Mouse (Mus musculus): ENCODE measurements around the gene H2-Q7. TPM values are rescaled to one million over a fixed set of nuclear protein-coding genes. Genes with fewer than 3 reads are reported as not detected.

H2-Q7 gene
- polyA plus RNA-seq, 1 experiment from 2014 or later = 2.4 TPM

GRCm38 (mm10) chr17:35490320-35490719, 51.4 kb downstream of the H2-Q7 start:
- no peak for ATAC-seq (ENCODE audit: low FRiP score)
- Histone ChIP-seq H3K4me3 (no peak overlapping the region), H3K36me3 (no peaks in the 10 kb centered on the region), H3K9ac (no peak overlapping the region), H3K4me2 (no peak overlapping the region), H3K4me1 (replicated peaks) (peaks cover 7% of the 10 kb centered on the region; the same call in 1 of the 2 replicates), H3K27me3 (no peaks in the 10 kb centered on the region), H3K9me3 (no peaks in the 10 kb centered on the region), H3K27ac (0 out of 2 replicates have a peak overlapping the region, but pooled peaks have one; percentile 0)
- WGBS = 53% methylated on average over 5 of the region's 5 CpGs

Other genes with a start within 250 kb of the H2-Q7 start
- gene Ltb, start 244.7 kb upstream of the H2-Q7 start, polyA plus RNA-seq (2015; fragmentation: Nextera tagmentation; extraction: Ambion mirVana) = 0.44 and 0.52 TPM in 2 replicates
- gene Tnf, start 237.1 kb upstream of the H2-Q7 start, polyA plus RNA-seq (2015; fragmentation: Nextera tagmentation; extraction: Ambion mirVana) = not detected in 2 replicates
- 0.23 and 0.27 TPM in 2 replicates for gene Lta, start 233.8 kb upstream of the H2-Q7 start, polyA plus RNA-seq (2015; fragmentation: Nextera tagmentation; extraction: Ambion mirVana)
- 0.57 and 0.83 TPM in 2 replicates for gene Gm16181, start 218.3 kb upstream of the H2-Q7 start, polyA plus RNA-seq (2015; fragmentation: Nextera tagmentation; extraction: Ambion mirVana)
- gene Atp6v1g2, start 205.5 kb upstream of the H2-Q7 start, polyA plus RNA-seq (2015; fragmentation: Nextera tagmentation; extraction: Ambion mirVana) = 52.4 and 54.2 TPM in 2 replicates
- gene Nfkbil1, start 203.4 kb upstream of the H2-Q7 start, polyA plus RNA-seq (2015; fragmentation: Nextera tagmentation; extraction: Ambion mirVana) = 8.4 and 10.8 TPM in 2 replicates
- gene Ddx39b, start 197.4 kb upstream of the H2-Q7 start, polyA plus RNA-seq (2015; fragmentation: Nextera tagmentation; extraction: Ambion mirVana) = 391 and 410 TPM in 2 replicates
- 73.4 and 73.6 TPM in 2 replicates for gene H2-D1, start 176.4 kb upstream of the H2-Q7 start, polyA plus RNA-seq (2015; fragmentation: Nextera tagmentation; extraction: Ambion mirVana)
- gene H2-Q1, start 118.8 kb upstream of the H2-Q7 start, polyA plus RNA-seq (2015; fragmentation: Nextera tagmentation; extraction: Ambion mirVana) = 0.14 and 0.30 TPM in 2 replicates
- gene H2-Q2, start 96.9 kb upstream of the H2-Q7 start, polyA plus RNA-seq (2015; fragmentation: Nextera tagmentation; extraction: Ambion mirVana) = 0.68 and 1.0 TPM in 2 replicates
- gene H2-Q4, start 59.5 kb upstream of the H2-Q7 start, polyA plus RNA-seq (2015; fragmentation: Nextera tagmentation; extraction: Ambion mirVana) = 1.0 and 1.2 TPM in 2 replicates
- gene H2-Q6, start 14.3 kb upstream of the H2-Q7 start, polyA plus RNA-seq (2015; fragmentation: Nextera tagmentation; extraction: Ambion mirVana) = 0.30 and 0.34 TPM in 2 replicates
- 0.10 and 0.23 TPM in 2 replicates for gene H2-Q10, start 30.9 kb downstream of the H2-Q7 start, polyA plus RNA-seq (2015; fragmentation: Nextera tagmentation; extraction: Ambion mirVana)
- not detected in 2 replicates for gene Pou5f1, start 66.9 kb downstream of the H2-Q7 start, polyA plus RNA-seq (2015; fragmentation: Nextera tagmentation; extraction: Ambion mirVana)
- 14.9 and 15.4 TPM in 2 replicates for gene Tcf19, start 77.7 kb downstream of the H2-Q7 start, polyA plus RNA-seq (2015; fragmentation: Nextera tagmentation; extraction: Ambion mirVana)
- 6.3 and 7.6 TPM in 2 replicates for gene Cchcr1, start 77.9 kb downstream of the H2-Q7 start, polyA plus RNA-seq (2015; fragmentation: Nextera tagmentation; extraction: Ambion mirVana)
- 0.68 and 1.4 TPM in 2 replicates for gene Psors1c2, start 94.0 kb downstream of the H2-Q7 start, polyA plus RNA-seq (2015; fragmentation: Nextera tagmentation; extraction: Ambion mirVana)
- 0.12 and 0.14 TPM in 2 replicates for gene Cdsn, start 113.0 kb downstream of the H2-Q7 start, polyA plus RNA-seq (2015; fragmentation: Nextera tagmentation; extraction: Ambion mirVana)
- gene 2300002M23Rik, start 128.3 kb downstream of the H2-Q7 start, polyA plus RNA-seq (2015; fragmentation: Nextera tagmentation; extraction: Ambion mirVana) = not detected in 2 replicates
- gene Sfta2, start 162.4 kb downstream of the H2-Q7 start, polyA plus RNA-seq (2015; fragmentation: Nextera tagmentation; extraction: Ambion mirVana) = not detected in 2 replicates
- gene Gm9573, start 187.5 kb downstream of the H2-Q7 start, polyA plus RNA-seq (2015; fragmentation: Nextera tagmentation; extraction: Ambion mirVana) = not detected in 2 replicates
- 0.14 TPM in 1 of 2 replicates, not detected in the other for gene Mucl3, start 204.5 kb downstream of the H2-Q7 start, polyA plus RNA-seq (2015; fragmentation: Nextera tagmentation; extraction: Ambion mirVana)
- 11.8 and 14.0 TPM in 2 replicates for gene Vars2, start 228.4 kb downstream of the H2-Q7 start, polyA plus RNA-seq (2015; fragmentation: Nextera tagmentation; extraction: Ambion mirVana)
- 27.6 and 29.2 TPM in 2 replicates for gene Gtf2h4, start 234.6 kb downstream of the H2-Q7 start, polyA plus RNA-seq (2015; fragmentation: Nextera tagmentation; extraction: Ambion mirVana)

All from hindbrain, embryonic 13.5 days (tissue).